Mouse (Mus musculus) G1E (cell line): ENCODE data around the gene Aldh1a1. TPM values are rescaled to one million over a fixed set of nuclear protein-coding genes. Genes with fewer than 3 reads are reported as not detected.
"Not testable (repeated sequence)": the region's sequence is repeated elsewhere in the genome, so short reads cannot be mapped to it uniquely, and the experiment has no call there.

Experiments
- ATAC-seq: 2 replicates; pipeline ENCODE4 v1.8.0; 2016; ENCODE audit warnings: mild to moderate bottlenecking; ENCODE audit not compliant: insufficient number of reproducible peaks, poor library complexity, low FRiP score, severe bottlenecking; ENCODE audit errors: extremely low read depth
- DNase-seq: peaks from one replicate; pipeline ENCODE4 v3.0.0; 2012; ENCODE audit warnings: low spot score
- H3K27me3 ChIP-seq: 2 replicates; pipeline ENCODE4 v1.6.1; 2012; ENCODE audit warnings: mild to moderate bottlenecking, low read length, inconsistent platforms; ENCODE audit not compliant: insufficient read depth
- H3K36me3 ChIP-seq: replicated peaks from 2 replicates; pipeline ENCODE3; 2012; ENCODE audit warnings: mild to moderate bottlenecking, inconsistent platforms
- H3K4me1 ChIP-seq: 2 replicates; pipeline ENCODE4 v1.6.1; 2012; ENCODE audit warnings: low read depth, low read length, inconsistent platforms, mixed read lengths; ENCODE audit not compliant: insufficient read depth
- H3K4me3 ChIP-seq: 2 replicates; pipeline ENCODE4 v1.5.1; 2012; ENCODE audit warnings: low read depth, mild to moderate bottlenecking, inconsistent platforms, low read length, moderate library complexity, mixed read lengths
- H3K9me3 ChIP-seq: replicated peaks from 2 replicates; pipeline ENCODE4 v1.6.1; 2012; ENCODE audit warnings: inconsistent platforms
- CTCF ChIP-seq: IDR thresholded peaks from 2 replicates; pipeline ENCODE4 v1.5.1; 2012; ENCODE audit warnings: low read depth, low read length, inconsistent platforms, mixed read lengths
- GATA1 ChIP-seq: IDR thresholded peaks from 2 replicates; pipeline ENCODE4 v1.6.1; 2012; ENCODE audit warnings: borderline replicate concordance, low read length, inconsistent platforms, mixed read lengths
- GATA2 ChIP-seq: IDR thresholded peaks from 2 replicates; pipeline ENCODE4 v1.6.1; 2012; ENCODE audit warnings: low read depth, low read length, inconsistent platforms, borderline replicate concordance
- POLR2AphosphoS5 ChIP-seq: IDR thresholded peaks from 2 replicates; pipeline ENCODE4 v1.6.1; 2012; ENCODE audit warnings: low read depth, low read length, inconsistent platforms; ENCODE audit not compliant: insufficient replicate concordance
- TAL1 ChIP-seq: conservative IDR thresholded peaks from 2 replicates; pipeline ENCODE4 v1.6.1; 2012; ENCODE audit warnings: low read depth, low read length, inconsistent platforms, mixed read lengths
- polyA plus RNA-seq: library from polyadenylated mRNA; stranded (reverse); fragments of >175 nt; gene quantifications from 2 replicates; pipeline ENCODE4 v1.2.3, GENCODE M21; 2012
- total RNA-seq, 2 experiments: library from RNA; stranded (forward) in 1 of 2; stranded (reverse) in 1 of 2; fragments of 200-1000 nt in 1 of 2; fragments of >200 nt in 1 of 2; fragmentation: Nextera tagmentation in 1 of 2; gene quantifications; 2 replicates each; pipeline ENCODE4 v1.2.3; 2014 to 2017

Aldh1a1 gene
- total and polyA plus RNA-seq, 3 experiments = 0.11 TPM; not detected in 2

GRCm38 (mm10) chr19:20631020-20631419 lies 138.5 kb downstream of the Aldh1a1 start:
- DNase-seq = no peak

GRCm38 (mm10) chr19:20633876-20634691 lies 141.6 kb downstream of the Aldh1a1 start:
- Histone ChIP-seq H3K36me3 (no peaks in the 10 kb centered on the region), H3K4me1 (no peaks in the 10 kb centered on the region), H3K4me3 (no peak overlapping the region), H3K9me3 (no peaks in the 10 kb centered on the region), H3K27me3 (no peaks in the 10 kb centered on the region)
- ATAC-seq (no peak), DNase-seq (no peak)
- TF ChIP-seq POLR2AphosphoS5 (no peak), GATA1 (no peak), GATA2 (no peak), CTCF (no peak), TAL1 (no peak)

More at GRCm38 (mm10) chr19:20631020-20631419, 138.5 kb downstream of the Aldh1a1 start:
- Histone ChIP-seq H3K4me3 (no peak overlapping the region), H3K36me3 (no peaks in the 10 kb centered on the region), H3K9me3 (no peaks in the 10 kb centered on the region), H3K4me1 (no peaks in the 10 kb centered on the region), H3K27me3 (no peaks in the 10 kb centered on the region)
- TF ChIP-seq GATA2 = no peak
- TF ChIP-seq GATA1 = no peak
- no peak for TF ChIP-seq POLR2AphosphoS5
- no peak for TF ChIP-seq CTCF
- TF ChIP-seq TAL1 = no peak
- ATAC-seq = no peak

- Histone ChIP-seq H3K9me3 (no peaks in the 10 kb centered on the region), H3K4me1 (no peaks in the 10 kb centered on the region), H3K36me3 (no peaks in the 10 kb centered on the region), H3K27me3 (no peaks in the 10 kb centered on the region), H3K4me3 (no peak overlapping the region)
- DNase-seq = no peak
- no peak for TF ChIP-seq TAL1
- no peak for TF ChIP-seq GATA2
- ATAC-seq = no peak
Measured at GRCm38 (mm10) chr19:20644346-20644745, 151.8 kb downstream of the Aldh1a1 start.

DNA sequence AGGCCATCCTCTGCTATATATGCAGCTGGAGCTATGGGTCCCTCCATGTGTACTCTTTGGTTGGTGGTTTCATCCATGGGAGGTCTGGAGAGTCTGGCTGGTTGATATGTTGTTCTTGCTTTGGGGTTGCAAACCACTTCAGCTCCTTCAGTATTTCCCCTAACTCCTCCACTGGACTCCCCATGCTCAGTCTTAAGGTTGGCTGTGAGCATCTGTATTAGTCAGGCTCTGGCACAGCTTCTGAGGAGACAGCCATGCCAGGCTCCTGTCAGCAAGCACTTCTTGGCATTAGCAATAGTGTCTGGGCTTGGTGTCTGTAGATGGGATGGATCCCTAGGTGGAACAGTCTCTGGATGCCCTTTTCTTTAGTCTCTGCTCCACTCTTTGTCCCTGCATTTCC lies 155.0 kb downstream of the Aldh1a1 start:
- ATAC-seq, DNase-seq, H3K36me3 ChIP-seq, H3K9me3 ChIP-seq, H3K4me3 ChIP-seq, H3K27me3 ChIP-seq, H3K4me1 ChIP-seq: not testable (repeated sequence)

GRCm38 (mm10) chr19:20650008-20650407 lies 157.5 kb downstream of the Aldh1a1 start:
- Histone ChIP-seq H3K36me3 (no peaks in the 10 kb centered on the region), H3K9me3 (no peaks in the 10 kb centered on the region), H3K4me1 (no peaks in the 10 kb centered on the region), H3K4me3 (no peak overlapping the region), H3K27me3 (no peaks in the 10 kb centered on the region)
- ATAC-seq (no peak), DNase-seq (no peak)
- TF ChIP-seq GATA2 = no peak
- TF ChIP-seq CTCF = no peak
- no peak for TF ChIP-seq GATA1
- TF ChIP-seq POLR2AphosphoS5 = no peak
- TF ChIP-seq TAL1 = no peak

DNA sequence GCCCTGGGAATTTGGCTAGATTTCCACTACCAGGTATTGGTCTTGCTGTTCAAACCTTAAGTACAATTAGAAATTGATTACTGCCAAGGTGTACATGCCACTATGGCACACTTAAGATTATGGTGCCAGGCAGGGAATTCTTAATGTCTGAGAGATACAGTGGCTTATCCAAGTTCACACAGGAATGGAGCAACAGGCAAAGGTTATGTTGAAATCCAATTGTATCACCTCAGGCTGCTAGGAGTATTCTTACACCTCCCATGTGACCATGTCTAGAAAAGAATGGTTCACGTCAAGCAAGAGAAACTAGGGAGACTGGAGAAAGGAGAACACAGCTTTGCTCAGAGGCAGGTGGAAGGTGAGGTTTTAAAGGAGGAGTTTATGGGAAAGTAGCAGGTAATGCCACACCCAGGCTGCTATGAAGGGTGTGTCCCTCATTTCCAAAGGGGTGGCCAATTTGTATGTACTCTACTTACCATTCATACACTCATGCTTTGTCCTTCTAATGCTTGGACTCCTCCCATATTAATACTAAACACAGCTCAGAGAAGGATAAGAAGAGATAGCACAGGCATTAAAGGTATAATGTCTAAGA lies 160.7 kb downstream of the Aldh1a1 start:
- TF ChIP-seq GATA2 (no peak), TAL1 (no peak), GATA1 (no peak), CTCF (no peak), POLR2AphosphoS5 (no peak)
- Histone ChIP-seq H3K9me3 (no peaks in the 10 kb centered on the region), H3K4me3 (no peak overlapping the region), H3K36me3 (no peaks in the 10 kb centered on the region), H3K4me1 (no peaks in the 10 kb centered on the region), H3K27me3 (no peaks in the 10 kb centered on the region)
- DNase-seq (no peak), ATAC-seq (no peak)
